Mouse (Mus musculus) heart, adult 18-20 months (tissue): ENCODE data around the gene Vps52. TPM values are rescaled to one million over a fixed set of nuclear protein-coding genes. Genes with fewer than 3 reads are reported as not detected.
"Not testable (repeated sequence)": the region's sequence is repeated elsewhere in the genome, so short reads cannot be mapped to it uniquely, and the experiment has no call there.

Experiments used
- DNase-seq, 2 experiments: peaks; one replicate each; pipeline ENCODE4 v3.0.0; 2021 to 2022; ENCODE audit warnings: mixed read lengths in 1 of 2
- total RNA-seq, 2 experiments: library from RNA; stranded (reverse); gene quantifications; 2 replicates each; pipeline ENCODE4 v1.2.3; 2021

Gene Vps52
- total RNA-seq, 2 experiments from 2014 or later, result 36.8 to 39.7 TPM

GRCm38 (mm10) chr17:33968489-33968888, 12.9 kb downstream of the Vps52 start:
- peak; percentile 76 to 91 for DNase-seq

GRCm38 (mm10) chr17:33968927-33969326, 13.3 kb downstream of the Vps52 start:
- peak; percentile 51 to 64 for DNase-seq

GRCm38 (mm10) chr17:33969394-33969793, 13.8 kb downstream of the Vps52 start:
- DNase-seq, result no peak

DNA sequence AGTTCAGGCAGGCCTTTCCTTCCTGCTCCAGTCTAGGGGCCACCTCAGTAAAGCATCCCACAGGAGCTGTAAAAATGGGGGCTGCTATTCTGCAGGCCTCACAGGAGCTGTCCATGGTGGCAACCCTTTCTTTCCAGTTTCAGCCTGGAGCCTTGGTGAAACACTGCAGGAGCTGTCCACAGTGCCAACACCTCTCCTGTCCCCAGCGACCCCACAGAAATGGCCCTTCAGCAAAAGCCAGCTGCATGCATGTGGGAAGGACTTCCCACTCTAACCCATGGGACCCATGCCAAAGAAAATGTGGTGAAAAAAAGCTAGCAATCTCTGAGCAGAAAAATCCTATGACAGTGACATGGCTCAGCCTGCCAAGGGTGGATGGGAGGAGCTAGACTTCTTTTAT, 17.1 kb downstream of the Vps52 start:
- no peak for DNase-seq

DNA sequence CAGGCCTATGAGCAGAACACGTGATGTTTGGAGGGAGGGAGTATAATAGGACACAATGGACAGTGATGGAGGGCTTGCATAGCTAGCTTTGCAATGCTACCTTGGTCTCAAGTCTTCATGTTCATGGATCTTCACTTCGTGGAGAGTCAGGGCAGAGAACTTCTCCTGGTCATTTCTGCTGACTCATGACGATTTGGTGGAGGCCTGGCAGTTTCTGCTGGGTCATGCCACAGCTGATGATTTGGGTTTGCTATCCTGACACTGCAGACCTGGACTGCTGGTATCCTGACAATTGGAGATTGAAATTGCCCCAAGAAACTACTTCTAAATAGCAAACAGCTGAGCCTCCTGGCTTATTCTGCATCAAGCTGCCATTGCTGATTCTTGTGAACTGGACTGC, 18.0 kb downstream of the Vps52 start:
- no peak for DNase-seq

DNA sequence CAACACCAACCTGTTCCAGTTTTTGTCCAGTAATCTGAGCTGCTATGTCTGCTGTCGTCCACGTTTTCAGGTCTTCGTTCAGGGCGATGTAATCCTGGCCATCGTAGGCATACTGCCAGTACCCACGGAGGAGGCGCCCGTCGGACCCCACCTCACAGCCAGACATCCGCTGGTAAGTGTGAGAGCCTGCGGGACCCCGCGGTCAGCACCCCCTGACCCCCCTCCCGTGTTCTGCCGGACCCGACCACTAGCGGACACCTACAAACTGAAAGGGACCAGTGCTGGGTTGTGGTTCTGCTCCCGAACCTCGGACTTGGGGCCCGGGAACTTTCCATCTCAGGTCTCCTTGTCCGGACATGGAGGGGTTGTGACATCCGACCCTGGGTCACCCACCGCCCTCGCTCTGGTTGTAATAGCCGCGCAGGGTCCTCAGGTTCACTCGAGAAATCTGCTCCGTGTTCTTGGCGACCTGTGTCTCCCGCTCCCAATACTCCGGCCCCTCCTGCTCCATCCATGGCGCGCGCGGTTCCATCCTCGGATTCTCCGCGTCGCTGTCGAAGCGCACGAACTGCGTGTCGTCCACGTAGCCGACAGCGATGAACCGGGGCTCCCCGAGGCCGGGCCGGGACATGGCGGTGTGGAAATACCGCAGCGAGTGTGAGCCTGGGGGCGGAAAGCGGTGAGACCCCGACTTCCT, 22.4 kb downstream of the Vps52 start:
- DNase-seq, result no peak

DNA sequence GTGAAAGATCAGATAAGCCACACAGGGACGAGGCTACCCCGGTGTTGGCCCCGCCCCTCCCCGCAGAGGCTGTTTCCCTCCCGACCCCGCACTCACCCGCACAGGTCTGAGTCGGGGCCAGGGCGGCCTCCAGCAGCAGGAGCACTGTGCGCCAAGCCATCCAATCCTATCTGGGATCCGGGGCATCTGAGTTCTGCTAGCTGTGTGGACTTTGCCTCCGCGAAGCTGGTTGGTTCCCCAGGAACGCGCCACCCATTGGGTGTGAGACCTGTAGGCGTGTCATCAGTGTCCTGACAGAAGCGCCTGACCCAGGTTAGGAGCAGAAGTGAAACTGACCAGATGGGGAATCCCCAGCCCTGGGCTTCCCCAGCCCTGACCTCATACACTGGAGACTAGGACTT, 23.0 kb downstream of the Vps52 start:
- peak; percentile 86 to 95 for DNase-seq

- DNase-seq, result no peak
Observed at GRCm38 (mm10) chr17:33979512-33980050, 24.0 kb downstream of the Vps52 start.

DNA sequence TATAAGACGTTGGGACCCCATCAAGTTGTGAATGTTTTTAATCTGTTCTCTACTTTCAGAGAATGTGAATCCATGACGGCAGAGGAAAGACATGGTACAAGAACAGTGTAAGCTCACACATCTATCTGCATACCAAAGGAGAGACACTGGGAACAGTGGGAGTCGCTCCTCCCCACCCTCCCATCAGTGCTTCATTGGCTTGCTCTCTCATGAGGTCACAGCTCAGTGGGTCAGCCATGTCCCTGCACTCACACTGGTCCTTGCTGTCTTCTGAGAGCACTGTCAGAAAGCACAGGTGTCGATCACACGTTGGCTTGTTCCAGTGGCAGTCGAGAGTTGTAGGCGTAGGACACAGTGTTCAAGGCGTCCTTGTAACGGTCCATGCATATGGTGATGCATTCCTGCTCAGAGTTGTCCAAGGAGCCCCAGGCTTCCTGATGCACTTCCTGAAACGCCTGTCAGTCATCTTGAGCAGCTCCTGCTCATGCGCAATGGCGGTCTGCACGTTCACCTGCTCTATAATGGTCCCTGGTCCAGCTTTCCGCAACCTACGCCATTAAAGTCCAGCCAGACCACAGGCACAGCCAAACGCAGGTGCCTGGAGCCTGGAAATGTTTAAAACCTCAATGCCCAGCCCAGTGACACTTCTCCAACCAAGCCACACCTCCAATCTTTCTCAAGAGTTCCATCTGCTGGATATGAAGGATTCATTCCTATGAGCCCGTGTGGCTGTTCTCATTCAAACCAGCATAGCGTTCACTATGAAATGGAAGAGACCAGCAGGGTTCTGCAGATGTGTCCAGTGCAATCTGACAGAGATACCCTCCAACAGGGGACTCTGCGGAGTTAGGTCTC, 24.8 kb downstream of the Vps52 start:
- DNase-seq, result no peak

- peak; percentile 91 to 95 for DNase-seq
Observed at GRCm38 (mm10) chr17:33981192-33981909, 25.7 kb downstream of the Vps52 start.

DNA sequence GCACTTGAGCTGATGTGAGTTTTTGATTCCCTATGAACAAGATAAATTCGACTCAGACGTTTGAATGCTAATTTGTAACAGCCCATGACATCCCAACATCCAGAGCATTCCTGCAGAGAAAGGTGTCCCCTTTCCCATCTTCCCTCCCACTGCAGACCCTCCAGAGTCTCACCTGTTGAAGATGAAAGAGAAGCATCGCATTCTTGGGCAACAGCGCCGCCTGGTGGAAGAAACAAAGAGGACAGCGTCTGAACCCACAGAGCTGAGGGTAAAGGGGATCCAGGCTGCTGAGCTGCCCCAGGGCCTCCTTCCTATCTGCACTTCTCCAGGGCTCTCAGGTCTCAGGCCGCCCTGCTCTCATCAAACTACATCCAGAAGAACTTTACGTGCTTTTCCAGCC, 26.5 kb downstream of the Vps52 start:
- DNase-seq, result peak; percentile 63 to 89

DNA sequence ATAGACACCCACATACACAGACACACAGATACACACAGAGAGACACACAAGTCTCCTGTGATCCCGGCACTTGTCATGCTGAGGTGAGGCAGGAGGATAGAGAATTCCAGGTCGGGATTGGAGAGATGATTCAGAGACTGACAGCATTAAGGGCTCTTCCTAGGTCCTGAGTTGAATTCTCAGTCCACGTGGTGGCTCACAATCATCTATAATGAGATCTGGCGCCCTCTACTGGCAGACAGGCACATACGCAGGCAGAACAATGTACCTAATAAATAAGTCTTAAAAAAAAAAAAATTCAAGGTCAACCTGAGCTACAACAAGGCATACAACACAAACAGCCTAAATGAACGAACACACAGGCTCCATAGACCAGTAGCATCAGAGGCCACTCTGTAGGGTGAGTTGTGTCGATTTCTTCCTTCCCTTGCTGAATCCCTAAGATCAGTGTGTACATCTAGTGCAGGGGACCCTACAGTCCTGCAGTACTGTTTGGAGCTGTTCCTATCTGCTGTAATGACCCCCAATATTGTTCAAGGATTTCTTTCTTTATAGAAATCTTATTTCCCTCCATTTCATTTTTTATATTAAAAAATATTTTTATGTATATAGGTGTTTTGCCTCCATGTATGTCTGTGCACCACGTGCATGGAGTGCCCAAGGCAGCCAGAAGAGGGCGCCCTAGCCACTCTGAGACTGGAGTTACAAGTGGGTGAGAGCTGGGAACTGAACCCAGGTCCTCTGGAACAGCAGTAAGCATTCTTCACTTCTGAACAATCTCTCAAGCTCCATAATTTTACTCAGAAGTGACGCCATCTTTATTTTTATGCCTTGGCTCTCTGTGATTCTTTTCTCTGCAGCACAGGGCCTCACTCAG, 36.4 kb downstream of the Vps52 start:
- DNase-seq, result peak; percentile 49 to 76

DNA sequence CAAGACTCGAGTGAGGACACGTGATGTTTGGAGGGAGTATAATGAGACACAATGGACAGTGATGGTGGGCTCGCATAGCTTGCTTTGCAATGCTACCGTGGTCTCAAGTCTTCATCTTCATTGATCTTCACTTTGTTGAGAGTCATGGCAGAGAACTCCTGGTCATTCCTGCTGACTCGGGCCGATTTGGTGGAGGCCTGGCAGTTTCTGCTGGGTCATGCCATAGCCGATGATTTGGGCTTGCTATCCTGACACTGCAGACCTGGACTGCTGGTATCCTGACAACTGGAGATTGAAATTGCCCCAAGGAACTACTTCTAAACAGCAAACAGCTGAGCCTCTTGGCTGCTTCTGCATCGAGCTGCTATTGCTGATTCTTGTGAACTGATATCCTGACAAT, 39.3 kb downstream of the Vps52 start:
- DNase-seq, result no peak

DNA sequence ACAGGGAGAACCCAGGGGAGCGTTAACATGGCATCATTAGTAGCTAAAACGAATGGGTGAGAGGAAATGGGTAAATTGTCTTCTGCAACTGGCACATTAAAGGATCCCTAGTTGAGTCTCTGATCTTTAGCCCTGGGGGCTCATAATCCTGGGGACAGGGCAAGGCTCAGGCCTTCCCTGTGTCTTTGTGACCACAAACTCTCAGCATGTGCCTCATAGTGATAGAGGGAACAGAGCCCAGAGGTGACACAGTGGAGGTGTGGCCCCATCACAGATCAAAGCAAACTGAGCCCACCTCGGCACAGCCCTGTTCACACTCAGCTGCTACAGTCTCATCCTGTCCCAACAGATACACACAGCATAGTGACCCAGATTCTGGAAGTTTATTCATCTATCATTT, 40.0 kb downstream of the Vps52 start:
- no peak for DNase-seq

DNA sequence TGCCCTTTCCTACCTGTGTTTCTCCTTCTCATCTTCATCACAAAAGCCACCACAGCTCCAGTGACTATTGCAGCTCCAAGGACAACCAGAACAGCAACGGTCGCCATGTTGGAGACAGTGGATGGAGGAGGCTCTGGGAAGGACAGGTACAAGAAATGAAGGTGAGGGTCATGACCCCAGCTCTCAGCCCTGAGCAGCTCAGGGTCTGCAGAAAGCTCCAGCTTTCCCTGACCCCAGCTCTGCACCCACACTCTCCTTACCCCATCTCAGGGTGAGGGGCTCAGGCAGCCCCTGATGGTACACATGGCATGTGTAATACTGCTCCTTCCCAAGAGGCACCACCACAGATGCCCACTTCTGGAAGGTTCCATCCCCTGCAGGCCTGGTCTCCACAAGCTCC, 41.4 kb downstream of the Vps52 start:
- DNase-seq, result not testable (repeated sequence)

- DNase-seq, result peak in 1 of 2 experiments; percentile 11
Observed at GRCm38 (mm10) chr17:33998697-33999096, 43.1 kb downstream of the Vps52 start.

GRCm38 (mm10) chr17:33999341-34000149, 43.9 kb downstream of the Vps52 start:
- DNase-seq, result peak; percentile 47 to 58

- DNase-seq, result peak; percentile 94 to 97
Observed at GRCm38 (mm10) chr17:34000150-34000537, 44.5 kb downstream of the Vps52 start, which contains the start of gene H2-K1. H2-K1 (minus strand) TSS chr17:34000347.

- not testable (repeated sequence) for DNase-seq
Observed at GRCm38 (mm10) chr17:34000796-34001195, 45.2 kb downstream of the Vps52 start.

- DNase-seq, result peak; percentile 23 to 66
Observed at GRCm38 (mm10) chr17:34003426-34003825, 47.8 kb downstream of the Vps52 start.
